Mouse (Mus musculus) macrophage (primary cell): ENCODE measurements around the gene Nckap5. TPM values are rescaled to one million over a fixed set of nuclear protein-coding genes. Genes with fewer than 3 reads are reported as not detected.

ENCODE experiments used
- H3K27ac ChIP-seq: fragments of 350-480 bp; formaldehyde crosslinking; 2 replicates; pipeline ENCODE4 v1.9.0; 2021
- H3K36me3 ChIP-seq: fragments of 350-480 bp; formaldehyde crosslinking; 2 replicates; pipeline ENCODE4 v1.9.0; 2021; ENCODE audit errors: inconsistent target
- H3K4me3 ChIP-seq: fragments of 350-480 bp; formaldehyde crosslinking; 2 replicates; pipeline ENCODE4 v1.9.0; 2021; ENCODE audit errors: inconsistent target
- H3K79me2 ChIP-seq: fragments of 350-480 bp; formaldehyde crosslinking; 2 replicates; pipeline ENCODE4 v1.9.0; 2021; ENCODE audit errors: inconsistent target
- WGBS: methylation state at CpG from one replicate; pipeline ENCODE4 v1.1.7; 2026; ENCODE audit warnings: inconsistent platforms; ENCODE audit not compliant: missing documents; 5-methylcytosine and 5-hydroxymethylcytosine counted together
- polyA plus RNA-seq: library from polyadenylated mRNA; stranded (reverse); fragments of 250-400 nt; gene quantifications from 3 replicates; pipeline ENCODE4 v1.2.4, GENCODE M21; 2018; ENCODE audit warnings: inconsistent platforms
- total RNA-seq, 78 experiments: library from RNA; depleted of rRNA; stranded (reverse); fragments of 250-400 nt; gene quantifications; 1 replicate in 9 of 78; 2 replicates in 24 of 78; 3 replicates in 43 of 78; 4 replicates in 2 of 78; pipeline ENCODE4 v1.2.4; 2018; ENCODE audit warnings: inconsistent platforms in 56 of 78

The Nckap5 gene
- total RNA-seq (2018; cell fraction: chromatin; rRNA removed) = 1 to 10 TPM in 1 of 26 experiments, under 1 TPM in 1, not detected in 24; 0.22 to 1.7 TPM
- not detected for total RNA-seq (2018; cell fraction: cytosol; rRNA removed)
- total RNA-seq (2018; cell fraction: nucleus; rRNA removed) = under 1 TPM in 3 of 26 experiments, not detected in 23; 0.30 to 0.39 (median 0.32) TPM
- not detected in 3 replicates for polyA plus RNA-seq

DNA sequence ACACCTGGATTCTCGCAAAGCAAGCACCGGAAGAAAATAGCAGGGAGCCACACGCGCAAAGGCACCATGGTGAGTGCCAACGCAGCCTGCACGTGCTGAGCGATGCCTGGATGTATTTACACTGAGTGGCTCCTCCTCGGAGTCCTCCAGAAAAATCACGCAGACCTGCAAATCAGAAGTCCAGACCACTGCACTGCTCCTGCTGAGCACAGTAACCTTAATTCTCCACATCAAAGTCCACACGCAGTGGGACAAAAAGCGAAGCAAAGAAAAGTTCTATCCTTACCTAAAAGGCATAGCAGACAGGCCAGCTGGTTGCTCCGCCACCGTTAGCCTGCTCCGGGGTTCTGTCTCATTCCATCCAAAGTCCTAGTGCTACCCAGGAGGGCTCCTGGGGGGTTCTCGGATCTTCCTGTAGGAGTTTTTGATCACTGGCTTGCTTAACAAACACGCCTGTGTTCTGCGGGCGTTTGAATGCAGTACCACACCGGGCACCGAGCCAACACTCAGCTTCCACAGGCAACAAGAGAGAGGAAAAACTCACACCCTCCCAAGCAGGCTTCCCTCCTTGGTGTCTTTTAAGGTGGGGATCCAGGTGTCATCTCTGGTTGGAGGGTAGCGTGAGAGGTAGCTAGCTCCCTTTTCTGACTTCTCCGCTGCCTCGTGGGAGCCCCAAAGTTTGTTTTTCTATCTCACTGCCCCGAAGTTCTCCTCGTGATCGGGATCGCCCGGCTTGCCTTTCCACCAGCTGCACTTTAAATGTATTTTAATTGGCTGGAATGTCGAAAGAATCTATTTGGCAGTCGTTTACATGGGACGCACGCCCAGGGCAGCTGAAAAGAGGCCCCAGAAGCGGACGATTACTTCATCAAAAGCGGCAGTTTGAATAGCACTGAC is at the start of gene Nckap5:
Nckap5 (minus strand) TSS at position 769 of the 897 bp plus-strand sequence.
- Histone ChIP-seq H3K27ac (no peak within 1 kb of the TSS), H3K79me2 (no peaks in the 10 kb centered on the region), H3K4me3 (no peak within 1 kb of the TSS), H3K36me3 (no peaks in the 10 kb centered on the region)
- 9% methylated on average over 35 of the region's 35 CpGs for WGBS

- 76% methylated on average over 2 of the region's 2 CpGs for WGBS
- H3K4me3 ChIP-seq = no peak overlapping the region
- no peak overlapping the region for H3K27ac ChIP-seq
- H3K79me2 ChIP-seq = no peaks in the 10 kb centered on the region
- no peaks in the 10 kb centered on the region for H3K36me3 ChIP-seq
Observed at GRCm38 (mm10) chr1:126877495-126877894, 46.9 kb upstream of the Nckap5 start.

DNA sequence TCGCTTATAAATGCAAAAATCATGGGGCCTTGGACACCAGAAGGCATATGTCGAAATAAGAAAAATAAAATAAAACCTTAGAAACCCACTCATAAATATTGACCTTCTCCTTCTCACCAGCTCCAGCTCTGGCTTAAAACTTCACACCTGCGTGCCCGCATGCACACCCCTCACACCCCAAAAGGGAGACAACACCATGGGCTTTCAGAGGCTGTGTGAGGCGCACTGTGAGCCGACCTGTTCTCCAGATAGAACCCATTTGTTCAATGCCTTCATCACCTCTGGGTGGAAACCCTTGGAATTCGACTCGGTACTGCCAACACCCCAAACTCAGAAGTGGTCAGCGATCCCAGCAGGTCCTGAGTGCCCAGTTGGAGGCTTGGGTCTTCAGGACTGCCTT is 37.8 kb upstream of the Nckap5 start:
- no peak overlapping the region for H3K27ac ChIP-seq
- 89% methylated on average over 9 of the region's 9 CpGs for WGBS
- no peaks in the 10 kb centered on the region for H3K36me3 ChIP-seq
- H3K79me2 ChIP-seq = no peaks in the 10 kb centered on the region
- no peak overlapping the region for H3K4me3 ChIP-seq

DNA sequence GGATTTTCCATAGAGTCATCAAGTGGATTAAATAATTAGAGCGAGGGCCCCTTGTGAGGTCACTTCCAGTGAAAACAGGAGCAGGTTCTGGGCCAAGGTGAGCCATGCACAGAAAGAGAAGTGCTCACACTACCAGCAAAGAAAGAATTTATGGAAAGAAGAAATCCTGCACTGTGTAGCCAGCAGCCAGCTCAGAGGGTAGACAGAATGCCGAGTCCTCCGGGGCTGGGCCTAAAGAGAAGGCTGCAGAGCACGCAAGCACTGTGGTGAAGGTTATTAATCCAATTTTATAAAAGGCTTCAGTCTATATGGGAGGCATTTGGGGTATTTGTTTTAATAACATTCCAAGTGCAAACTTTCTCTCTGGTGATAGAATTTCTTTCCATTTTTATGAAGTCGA is 37.3 kb upstream of the Nckap5 start:
- H3K79me2 ChIP-seq = no peaks in the 10 kb centered on the region
- H3K27ac ChIP-seq = no peak overlapping the region
- 97% methylated on average over 4 of the region's 5 CpGs for WGBS
- no peaks in the 10 kb centered on the region for H3K36me3 ChIP-seq
- H3K4me3 ChIP-seq = no peak overlapping the region

DNA sequence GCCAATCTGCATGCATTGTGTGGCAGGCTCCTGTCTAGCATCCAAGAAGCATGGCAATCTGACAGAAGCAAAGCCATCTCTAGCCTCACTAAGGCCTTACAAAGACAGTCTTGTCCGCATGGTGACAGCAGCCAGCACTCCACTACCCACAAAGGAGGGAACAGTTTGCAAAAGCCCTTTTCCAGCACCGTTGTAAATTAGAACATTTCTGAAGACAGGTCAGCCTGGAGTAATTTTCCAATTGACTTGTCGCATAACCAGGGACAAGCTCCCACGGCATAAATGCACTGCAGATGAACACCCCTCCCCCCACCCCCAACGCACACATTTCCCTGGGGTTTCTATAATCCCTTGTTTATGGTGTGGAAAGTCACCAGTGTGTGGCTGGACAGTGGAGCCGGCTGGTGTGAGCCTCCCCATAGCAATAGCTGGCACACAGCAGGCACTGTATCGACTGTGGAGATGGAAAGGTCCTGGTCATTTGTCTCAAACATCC is 35.0 kb upstream of the Nckap5 start:
- 91% methylated on average over 7 of the region's 7 CpGs for WGBS
- Histone ChIP-seq H3K4me3 (no peak overlapping the region), H3K27ac (no peak overlapping the region), H3K36me3 (no peaks in the 10 kb centered on the region), H3K79me2 (no peaks in the 10 kb centered on the region)

DNA sequence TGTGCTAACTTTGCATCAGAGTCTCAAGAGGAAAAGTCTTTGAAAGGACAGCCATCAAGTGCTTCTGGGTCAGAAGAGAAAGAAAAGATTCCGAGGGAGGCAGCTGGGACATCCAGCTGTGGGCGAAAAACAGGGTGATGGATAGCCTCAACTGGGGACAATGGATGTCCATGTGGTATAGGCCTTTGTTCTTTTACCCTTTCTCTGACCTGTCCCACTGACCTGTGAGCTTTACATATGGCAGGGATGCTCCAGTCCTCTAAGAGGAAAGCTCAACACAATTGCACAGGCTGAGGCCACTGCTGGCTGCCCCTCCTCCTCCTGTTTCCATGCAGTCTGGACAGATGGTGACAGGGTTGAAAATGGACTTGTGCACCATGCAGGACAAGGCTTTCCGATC is 31.2 kb upstream of the Nckap5 start:
- H3K79me2 ChIP-seq = no peaks in the 10 kb centered on the region
- 89% methylated on average over 3 of the region's 3 CpGs for WGBS
- no peak overlapping the region for H3K4me3 ChIP-seq
- H3K27ac ChIP-seq = no peak overlapping the region
- no peaks in the 10 kb centered on the region for H3K36me3 ChIP-seq

- no peak overlapping the region for H3K4me3 ChIP-seq
- WGBS = 92% methylated on average over 4 of the region's 4 CpGs
- no peaks in the 10 kb centered on the region for H3K36me3 ChIP-seq
- no peak overlapping the region for H3K27ac ChIP-seq
- H3K79me2 ChIP-seq = no peaks in the 10 kb centered on the region
Observed at GRCm38 (mm10) chr1:126860537-126860936, 29.9 kb upstream of the Nckap5 start.

DNA sequence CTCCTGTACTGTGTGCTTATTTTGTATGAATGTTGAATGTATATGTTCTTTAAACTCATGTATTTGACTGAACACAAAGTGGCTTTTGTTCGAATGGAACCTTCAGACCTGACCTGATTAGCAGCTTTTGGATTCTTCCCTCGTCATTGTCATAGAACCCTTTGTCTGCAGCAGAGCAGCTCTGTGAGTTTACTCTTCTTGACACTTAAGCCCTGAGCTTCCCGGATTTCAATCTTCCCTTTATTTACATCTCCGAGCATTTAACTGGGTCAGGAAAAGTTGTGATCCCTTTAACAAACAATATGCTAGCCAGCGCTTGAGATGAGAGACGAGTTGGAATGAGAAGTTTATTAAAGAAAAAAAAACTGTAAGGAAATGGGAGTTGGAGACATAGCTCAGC is 18.9 kb upstream of the Nckap5 start:
- H3K36me3 ChIP-seq = no peaks in the 10 kb centered on the region
- H3K79me2 ChIP-seq = no peaks in the 10 kb centered on the region
- WGBS = 90% methylated on average over 6 of the region's 6 CpGs
- no peak overlapping the region for H3K27ac ChIP-seq
- H3K4me3 ChIP-seq = no peak overlapping the region

- Histone ChIP-seq H3K79me2 (no peaks in the 10 kb centered on the region), H3K27ac (no peak overlapping the region), H3K36me3 (no peaks in the 10 kb centered on the region), H3K4me3 (no peak overlapping the region)
- WGBS = 7% methylated on average over 4 of the region's 4 CpGs
Observed at GRCm38 (mm10) chr1:126846317-126846716, 15.7 kb upstream of the Nckap5 start.

DNA sequence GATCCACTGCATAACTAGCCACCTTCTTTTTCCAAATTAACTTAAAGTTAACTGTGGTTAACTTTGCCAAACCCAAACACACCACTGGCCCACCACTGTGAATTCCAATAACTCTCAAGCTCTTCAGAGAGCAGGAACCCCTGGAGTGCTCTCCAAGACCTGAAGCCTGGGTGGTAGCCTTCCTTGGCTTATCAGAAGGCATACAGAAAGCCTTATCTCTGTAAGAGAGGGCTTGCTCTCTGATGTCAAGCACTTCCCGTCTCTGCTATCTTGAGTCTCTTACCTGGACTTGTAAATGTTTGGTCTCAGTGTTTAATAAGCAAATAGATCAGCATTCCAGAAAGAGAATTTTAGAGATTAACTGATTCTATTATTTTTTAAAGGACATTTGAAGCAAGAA is 2.3 kb upstream of the Nckap5 start:
- Histone ChIP-seq H3K36me3 (no peaks in the 10 kb centered on the region), H3K27ac (no peak overlapping the region), H3K4me3 (no peak overlapping the region), H3K79me2 (no peaks in the 10 kb centered on the region)
- WGBS = 92% methylated on average over 1 of the region's 1 CpGs

DNA sequence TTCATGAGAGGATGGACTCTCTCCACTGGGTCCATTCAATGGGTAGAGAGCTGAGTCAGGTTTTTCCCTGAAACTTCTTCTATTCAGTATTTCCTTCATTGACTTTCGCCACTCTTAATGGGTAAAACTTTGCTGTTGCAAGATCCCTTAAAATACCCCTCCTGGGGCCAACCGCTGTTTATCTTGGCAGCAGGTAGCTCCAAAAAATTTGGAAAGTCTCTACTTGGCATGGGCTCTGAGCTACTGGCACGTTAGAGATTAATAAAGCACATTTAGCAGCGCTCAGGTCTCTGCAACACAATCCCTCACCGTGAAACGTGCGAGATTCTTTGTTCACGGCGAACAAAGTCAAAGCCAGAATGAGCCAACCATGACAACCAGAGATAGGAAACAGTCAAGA is 1.6 kb downstream of the Nckap5 start:
- Histone ChIP-seq H3K79me2 (no peaks in the 10 kb centered on the region), H3K36me3 (no peaks in the 10 kb centered on the region), H3K27ac (no peak overlapping the region), H3K4me3 (no peak overlapping the region)
- 97% methylated on average over 9 of the region's 9 CpGs for WGBS

- H3K36me3 ChIP-seq = no peaks in the 10 kb centered on the region
- H3K79me2 ChIP-seq = no peaks in the 10 kb centered on the region
- no peak overlapping the region for H3K4me3 ChIP-seq
- no peak overlapping the region for H3K27ac ChIP-seq
- 44% methylated on average over 3 of the region's 3 CpGs for WGBS
Observed at GRCm38 (mm10) chr1:126824841-126825240, 5.8 kb downstream of the Nckap5 start.

- no peak overlapping the region for H3K27ac ChIP-seq
- H3K36me3 ChIP-seq = no peaks in the 10 kb centered on the region
- 51% methylated on average over 6 of the region's 6 CpGs for WGBS
Observed at GRCm38 (mm10) chr1:126822246-126822645, 8.4 kb downstream of the Nckap5 start.

GRCm38 (mm10) chr1:126817381-126818034 is 13.1 kb downstream of the Nckap5 start:
- Histone ChIP-seq H3K27ac (no peak overlapping the region), H3K79me2 (no peaks in the 10 kb centered on the region), H3K4me3 (no peak overlapping the region), H3K36me3 (no peaks in the 10 kb centered on the region)
- 11% methylated on average over 9 of the region's 9 CpGs for WGBS

More at GRCm38 (mm10) chr1:126822246-126822645, 8.4 kb downstream of the Nckap5 start:
- Histone ChIP-seq H3K79me2 (no peaks in the 10 kb centered on the region), H3K4me3 (no peak overlapping the region)
